Mouse (Mus musculus) monocyte, adult 5-6 weeks (primary cell): ENCODE measurements around the gene Glce. TPM values are rescaled to one million over a fixed set of nuclear protein-coding genes. Genes with fewer than 3 reads are reported as not detected.

Experiments used
- ATAC-seq: fragments of 153-309, 156-312 bp; replicated peaks from 2 replicates; pipeline ENCODE4 v1.8.0; 2017; ENCODE audit warnings: mild to moderate bottlenecking; ENCODE audit not compliant: low TSS enrichment, insufficient number of reproducible peaks, severe bottlenecking, poor library complexity, low FRiP score
- total RNA-seq: library from RNA; stranded (forward); fragments of 200-1000, 200-491, 200-594 nt; gene quantifications from 3 replicates; pipeline ENCODE4 v1.2.3, GENCODE M21; 2017

Glce gene
- total RNA-seq = 7.7 to 9.7 TPM (median 8.2 TPM) in 3 replicates

- peak; percentile 99 for ATAC-seq
These were observed at the start of gene Glce for GRCm38 (mm10) chr9:62122508-62123215. TSS of gene Glce (minus strand) at chr9:62122655.

- no peak for ATAC-seq
These were observed 49.8 kb upstream of the Glce start for GRCm38 (mm10) chr9:62172239-62172638.

- ATAC-seq = no peak
These were observed 48.5 kb upstream of the Glce start for GRCm38 (mm10) chr9:62170921-62171320.

GRCm38 (mm10) chr9:62166621-62167020, 44.2 kb upstream of the Glce start:
- ATAC-seq = no peak

GRCm38 (mm10) chr9:62166186-62166585, 43.7 kb upstream of the Glce start:
- no peak for ATAC-seq

GRCm38 (mm10) chr9:62162889-62163291, 40.4 kb upstream of the Glce start:
- ATAC-seq = no peak

- ATAC-seq = no peak
These were observed 38.3 kb upstream of the Glce start for GRCm38 (mm10) chr9:62160788-62161187.

- no peak for ATAC-seq
These were observed 36.3 kb upstream of the Glce start for GRCm38 (mm10) chr9:62158746-62159145.

- ATAC-seq = no peak
These were observed 33.4 kb upstream of the Glce start for GRCm38 (mm10) chr9:62155821-62156220.

GRCm38 (mm10) chr9:62155400-62155799, 32.9 kb upstream of the Glce start:
- no peak for ATAC-seq

GRCm38 (mm10) chr9:62154956-62155355, 32.5 kb upstream of the Glce start:
- ATAC-seq = no peak

GRCm38 (mm10) chr9:62154551-62154950, 32.1 kb upstream of the Glce start:
- no peak for ATAC-seq

GRCm38 (mm10) chr9:62153263-62153662, 30.8 kb upstream of the Glce start:
- no peak for ATAC-seq

GRCm38 (mm10) chr9:62152506-62152905, 30.1 kb upstream of the Glce start:
- no peak for ATAC-seq

- no peak for ATAC-seq
These were observed 22.7 kb upstream of the Glce start for GRCm38 (mm10) chr9:62145198-62145597.

- ATAC-seq = no peak
These were observed 21.0 kb upstream of the Glce start for GRCm38 (mm10) chr9:62143428-62143827.

GRCm38 (mm10) chr9:62139027-62139426, 16.6 kb upstream of the Glce start:
- ATAC-seq = no peak

GRCm38 (mm10) chr9:62137259-62137658, 14.8 kb upstream of the Glce start:
- ATAC-seq = no peak

- ATAC-seq = no peak
These were observed 9.7 kb upstream of the Glce start for GRCm38 (mm10) chr9:62132005-62132782.

- no peak for ATAC-seq
These were observed 8.3 kb upstream of the Glce start for GRCm38 (mm10) chr9:62130746-62131145.
